Mouse (Mus musculus): Measurements from ENCODE around the gene 1700092M07Rik. TPM values are rescaled to one million over a fixed set of nuclear protein-coding genes. Genes with fewer than 3 reads are reported as not detected.

Gene 1700092M07Rik
- polyA plus RNA-seq, 1 experiment: not detected

DNA sequence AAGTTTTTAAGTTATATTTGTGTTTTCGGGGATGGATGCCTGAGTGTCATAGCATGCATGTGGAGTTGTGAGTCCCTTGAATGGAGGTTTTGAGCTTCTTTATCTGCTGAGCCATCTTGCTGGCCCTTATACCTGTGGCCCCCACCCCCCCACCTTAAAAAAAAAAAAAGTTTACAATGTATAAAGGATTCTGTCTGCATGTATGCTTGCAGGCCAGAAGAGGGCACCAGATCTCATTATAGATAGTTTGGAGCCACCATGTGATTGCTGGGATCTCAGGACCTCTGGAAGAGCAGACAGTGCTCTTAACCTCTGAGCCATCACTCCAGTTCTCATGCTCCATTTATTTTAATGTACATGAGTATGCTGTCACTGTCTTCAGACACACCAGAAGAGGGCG, 6.8 kb downstream of the 1700092M07Rik start:
- peaks cover 70% of the 10 kb centered on the region for H3K36me3 ChIP-seq (ENCODE audit: control insufficient read depth, insufficient read depth, low read length)
- no peaks in the 10 kb centered on the region for H3K27me3 ChIP-seq (ENCODE audit: control insufficient read depth, insufficient read depth, low read length)
- peaks cover 3% of the 10 kb centered on the region for H3K4me1 ChIP-seq (ENCODE audit: control insufficient read depth, insufficient read depth, insufficient read length, low read length)
- H3K4me3 ChIP-seq (ENCODE audit: low read depth, low read length): no peak overlapping the region
- 73% methylated on average over 2 of the region's 2 CpGs for WGBS
- TF ChIP-seq CTCF (IDR thresholded peaks at IDR 0.05; ENCODE audit: extremely low read depth, insufficient read length, insufficient replicate concordance, low read depth, low read length): peak; percentile 16; the same call in 1 of the 2 replicates
- no peak for TF ChIP-seq POLR2A (IDR thresholded peaks at IDR 0.05; ENCODE audit: low read depth, low read length)
- no peak overlapping the region for H3K27ac ChIP-seq (ENCODE audit: insufficient read depth, low read depth, low read length)

GRCm38 (mm10) chr19:8755652-8756051, 15.1 kb downstream of the 1700092M07Rik start:
- no peaks in the 10 kb centered on the region for H3K4me1 ChIP-seq (ENCODE audit: control insufficient read depth, insufficient read depth, insufficient read length, low read length)
- WGBS: 63% methylated on average over 3 of the region's 3 CpGs
- no peak overlapping the region for H3K27ac ChIP-seq (ENCODE audit: insufficient read depth, low read depth, low read length)
- TF ChIP-seq CTCF (IDR thresholded peaks at IDR 0.05; ENCODE audit: extremely low read depth, insufficient read length, insufficient replicate concordance, low read depth, low read length) (no peak), POLR2A (IDR thresholded peaks at IDR 0.05; ENCODE audit: low read depth, low read length) (no peak)
- no peak overlapping the region for H3K4me3 ChIP-seq (ENCODE audit: low read depth, low read length)
- H3K27me3 ChIP-seq (ENCODE audit: control insufficient read depth, insufficient read depth, low read length): no peaks in the 10 kb centered on the region
- peaks cover 28% of the 10 kb centered on the region for H3K36me3 ChIP-seq (ENCODE audit: control insufficient read depth, insufficient read depth, low read length)

DNA sequence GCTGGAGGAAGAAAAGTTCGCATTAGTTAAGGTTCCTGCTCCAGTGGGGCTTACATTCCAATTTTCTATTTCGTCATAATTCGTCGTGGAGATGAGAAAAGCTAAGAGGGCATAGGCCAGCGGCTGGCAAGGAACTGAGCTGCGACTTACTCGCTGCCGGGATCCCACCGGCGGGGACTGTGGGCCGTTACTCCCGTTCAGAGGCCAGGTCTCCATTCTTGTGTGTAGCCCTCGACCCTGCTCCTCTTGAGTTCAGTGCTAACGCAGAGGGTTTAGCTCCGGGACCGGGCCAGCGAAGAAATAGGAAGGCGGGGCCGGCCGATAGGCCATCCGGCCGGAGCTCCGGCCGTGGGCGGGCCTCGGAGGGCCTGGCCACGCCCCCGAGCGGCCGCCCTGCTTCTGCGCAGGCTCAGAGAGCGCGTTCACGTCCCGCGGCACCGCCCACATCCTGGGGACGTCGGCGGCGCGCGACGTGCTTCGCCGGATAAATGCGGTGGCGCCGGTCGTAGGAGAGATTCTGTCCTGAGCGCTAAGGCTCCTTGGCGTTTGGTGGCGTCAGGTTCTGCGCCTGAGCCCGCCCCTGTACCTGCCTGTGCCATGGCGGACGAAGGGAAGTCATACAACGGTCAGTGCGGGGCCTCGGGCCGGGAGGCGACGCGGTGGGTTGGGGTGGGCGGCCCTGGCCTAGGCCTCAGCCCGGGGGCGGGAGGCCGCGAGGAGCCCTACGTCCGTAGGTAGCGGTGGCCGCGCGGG, 16.3 kb downstream of the 1700092M07Rik start, which contains the start of gene Nxf1:
Gene Nxf1 (plus strand): TSS at position 439 of the 753 bp plus-strand sequence.
- no peaks in the 10 kb centered on the region for H3K27me3 ChIP-seq (ENCODE audit: control insufficient read depth, insufficient read depth, low read length)
- peaks cover 20% of the 10 kb centered on the region for H3K36me3 ChIP-seq (ENCODE audit: control insufficient read depth, insufficient read depth, low read length)
- no peak for TF ChIP-seq CTCF (IDR thresholded peaks at IDR 0.05; ENCODE audit: extremely low read depth, insufficient read length, insufficient replicate concordance, low read depth, low read length)
- TF ChIP-seq POLR2A (IDR thresholded peaks at IDR 0.05; ENCODE audit: low read depth, low read length): peak; percentile 96
- H3K27ac ChIP-seq (ENCODE audit: insufficient read depth, low read depth, low read length): peak within 1 kb of the TSS; percentile 68
- peak within 1 kb of the TSS; percentile 71 for H3K4me3 ChIP-seq (ENCODE audit: low read depth, low read length)
- under 1% methylated on average over 75 of the region's 75 CpGs for WGBS
- no peaks in the 10 kb centered on the region for H3K4me1 ChIP-seq (ENCODE audit: control insufficient read depth, insufficient read depth, insufficient read length, low read length)

- TF ChIP-seq POLR2A (IDR thresholded peaks at IDR 0.05; ENCODE audit: low read depth, low read length) (no peak), CTCF (IDR thresholded peaks at IDR 0.05; ENCODE audit: extremely low read depth, insufficient read length, insufficient replicate concordance, low read depth, low read length) (no peak)
- Histone ChIP-seq H3K27me3 (ENCODE audit: control insufficient read depth, insufficient read depth, low read length) (no peaks in the 10 kb centered on the region), H3K4me3 (ENCODE audit: low read depth, low read length) (peak overlapping the region; percentile 71), H3K4me1 (ENCODE audit: control insufficient read depth, insufficient read depth, insufficient read length, low read length) (no peaks in the 10 kb centered on the region), H3K36me3 (ENCODE audit: control insufficient read depth, insufficient read depth, low read length) (peaks cover 19% of the 10 kb centered on the region), H3K27ac (ENCODE audit: insufficient read depth, low read depth, low read length) (peak overlapping the region; percentile 34)
- 1% methylated on average over 14 of the region's 14 CpGs for WGBS
These were observed 17.0 kb downstream of the 1700092M07Rik start for GRCm38 (mm10) chr19:8757471-8757998.

GRCm38 (mm10) chr19:8758899-8759298, 18.4 kb downstream of the 1700092M07Rik start:
- H3K27ac ChIP-seq (ENCODE audit: insufficient read depth, low read depth, low read length): no peak overlapping the region
- no peaks in the 10 kb centered on the region for H3K4me1 ChIP-seq (ENCODE audit: control insufficient read depth, insufficient read depth, insufficient read length, low read length)
- WGBS: 60% methylated on average over 2 of the region's 2 CpGs
- H3K36me3 ChIP-seq (ENCODE audit: control insufficient read depth, insufficient read depth, low read length): peaks cover 23% of the 10 kb centered on the region
- TF ChIP-seq POLR2A (IDR thresholded peaks at IDR 0.05; ENCODE audit: low read depth, low read length): no peak
- no peak for TF ChIP-seq CTCF (IDR thresholded peaks at IDR 0.05; ENCODE audit: extremely low read depth, insufficient read length, insufficient replicate concordance, low read depth, low read length)
- no peak overlapping the region for H3K4me3 ChIP-seq (ENCODE audit: low read depth, low read length)
- H3K27me3 ChIP-seq (ENCODE audit: control insufficient read depth, insufficient read depth, low read length): no peaks in the 10 kb centered on the region

GRCm38 (mm10) chr19:8760757-8761156, 20.2 kb downstream of the 1700092M07Rik start:
- H3K4me1 ChIP-seq (ENCODE audit: control insufficient read depth, insufficient read depth, insufficient read length, low read length): no peaks in the 10 kb centered on the region
- no peak overlapping the region for H3K4me3 ChIP-seq (ENCODE audit: low read depth, low read length)
- H3K27me3 ChIP-seq (ENCODE audit: control insufficient read depth, insufficient read depth, low read length): no peaks in the 10 kb centered on the region
- peaks cover 32% of the 10 kb centered on the region for H3K36me3 ChIP-seq (ENCODE audit: control insufficient read depth, insufficient read depth, low read length)
- no peak overlapping the region for H3K27ac ChIP-seq (ENCODE audit: insufficient read depth, low read depth, low read length)
- TF ChIP-seq CTCF (IDR thresholded peaks at IDR 0.05; ENCODE audit: extremely low read depth, insufficient read length, insufficient replicate concordance, low read depth, low read length) (no peak), POLR2A (IDR thresholded peaks at IDR 0.05; ENCODE audit: low read depth, low read length) (no peak)
- 92% methylated on average over 2 of the region's 2 CpGs for WGBS

- no peak overlapping the region for H3K27ac ChIP-seq (ENCODE audit: insufficient read depth, low read depth, low read length)
- 84% methylated on average over 4 of the region's 4 CpGs for WGBS
- no peak for TF ChIP-seq POLR2A (IDR thresholded peaks at IDR 0.05; ENCODE audit: low read depth, low read length)
- no peak for TF ChIP-seq CTCF (IDR thresholded peaks at IDR 0.05; ENCODE audit: extremely low read depth, insufficient read length, insufficient replicate concordance, low read depth, low read length)
- no peaks in the 10 kb centered on the region for H3K4me1 ChIP-seq (ENCODE audit: control insufficient read depth, insufficient read depth, insufficient read length, low read length)
- no peak overlapping the region for H3K4me3 ChIP-seq (ENCODE audit: low read depth, low read length)
- H3K36me3 ChIP-seq (ENCODE audit: control insufficient read depth, insufficient read depth, low read length): peaks cover 54% of the 10 kb centered on the region
- no peaks in the 10 kb centered on the region for H3K27me3 ChIP-seq (ENCODE audit: control insufficient read depth, insufficient read depth, low read length)
These were observed 22.8 kb downstream of the 1700092M07Rik start for GRCm38 (mm10) chr19:8763276-8763675.

All from small intestine, adult 2 months (tissue).